Mouse (Mus musculus) kidney, postnatal 10 days (tissue): ENCODE measurements around the gene Fat1.

ENCODE experiments used
- DNase-seq: peaks from one replicate; pipeline ENCODE4 v3.0.0; 2021; ENCODE audit warnings: mixed read lengths

Fat1 gene

DNA sequence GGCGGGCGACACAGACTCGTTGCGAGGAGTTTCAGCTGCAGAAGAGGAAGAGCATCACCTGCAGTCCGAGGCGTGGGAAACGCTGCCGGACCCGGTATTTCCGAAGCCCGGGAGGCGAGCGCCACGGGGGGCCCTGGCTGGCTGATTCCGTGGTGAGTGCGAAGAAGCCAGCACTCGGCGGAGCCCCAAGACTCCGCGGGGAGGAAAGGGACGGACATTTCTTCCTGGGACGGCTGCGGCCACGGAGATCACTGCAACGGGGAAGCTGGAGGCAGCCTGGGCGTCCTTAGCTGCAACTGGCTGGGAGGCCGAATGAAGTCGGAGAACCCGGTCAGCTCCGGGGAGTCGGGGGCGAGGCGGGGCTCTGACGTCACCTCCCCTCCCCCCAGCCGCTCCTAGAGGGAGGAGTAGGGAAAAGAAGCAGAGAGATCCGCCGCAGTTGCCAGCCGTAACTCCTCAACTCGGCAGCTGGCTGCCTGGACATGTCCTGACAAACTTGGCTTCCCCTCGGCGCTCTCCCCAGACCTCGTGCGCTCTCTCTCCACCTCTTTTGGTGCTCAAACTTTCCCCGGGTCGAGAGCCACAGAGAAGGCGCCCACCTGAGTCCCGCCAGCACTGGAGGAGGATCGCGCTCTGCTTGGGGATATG, at the start of gene Fat1:
TSS of gene Fat1 (plus strand) at position 598 of the 648 bp plus-strand sequence.
- peak; percentile 97 for DNase-seq

DNA sequence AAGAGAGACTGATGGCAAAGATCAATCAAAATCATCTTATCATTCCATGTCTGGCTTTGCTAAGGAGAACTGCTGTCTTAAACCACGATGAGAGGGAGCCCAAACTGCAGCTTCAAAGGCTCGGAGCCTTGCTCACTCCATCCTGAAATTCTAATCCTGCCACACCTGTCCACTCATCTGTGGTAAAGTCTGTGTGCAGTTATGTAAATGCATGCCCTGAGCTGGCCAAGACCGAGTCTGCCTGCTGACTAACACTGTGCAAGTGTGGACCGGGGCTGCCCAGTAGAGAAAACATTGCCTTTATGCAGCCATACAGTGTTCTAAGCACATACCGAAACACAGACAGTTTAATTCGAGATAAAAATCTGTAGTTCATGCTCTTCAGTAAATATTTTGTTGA, 40.6 kb upstream of the Fat1 start:
- peak; percentile 15 for DNase-seq

DNA sequence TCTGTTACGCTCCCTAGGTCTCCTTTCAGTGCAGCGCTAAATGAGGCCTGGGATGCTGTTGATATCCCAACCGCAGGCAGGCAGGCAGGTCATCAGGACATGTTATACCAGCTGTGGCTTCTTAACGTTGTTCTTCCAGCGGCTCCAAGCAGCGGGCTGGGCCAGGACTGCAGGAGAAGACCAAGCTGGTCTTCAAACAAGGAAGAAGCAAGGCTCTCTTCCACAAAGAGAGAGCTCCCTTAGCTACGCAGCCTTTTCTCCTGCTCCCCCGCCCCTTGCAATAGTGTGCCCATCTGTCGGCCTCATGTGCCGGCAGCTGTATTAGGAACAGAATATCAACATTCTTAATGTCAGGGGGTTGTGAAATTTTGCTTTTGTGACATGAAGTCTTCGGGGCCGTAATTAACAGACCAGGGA, 35.7 kb upstream of the Fat1 start:
- peak; percentile 37 for DNase-seq

DNA sequence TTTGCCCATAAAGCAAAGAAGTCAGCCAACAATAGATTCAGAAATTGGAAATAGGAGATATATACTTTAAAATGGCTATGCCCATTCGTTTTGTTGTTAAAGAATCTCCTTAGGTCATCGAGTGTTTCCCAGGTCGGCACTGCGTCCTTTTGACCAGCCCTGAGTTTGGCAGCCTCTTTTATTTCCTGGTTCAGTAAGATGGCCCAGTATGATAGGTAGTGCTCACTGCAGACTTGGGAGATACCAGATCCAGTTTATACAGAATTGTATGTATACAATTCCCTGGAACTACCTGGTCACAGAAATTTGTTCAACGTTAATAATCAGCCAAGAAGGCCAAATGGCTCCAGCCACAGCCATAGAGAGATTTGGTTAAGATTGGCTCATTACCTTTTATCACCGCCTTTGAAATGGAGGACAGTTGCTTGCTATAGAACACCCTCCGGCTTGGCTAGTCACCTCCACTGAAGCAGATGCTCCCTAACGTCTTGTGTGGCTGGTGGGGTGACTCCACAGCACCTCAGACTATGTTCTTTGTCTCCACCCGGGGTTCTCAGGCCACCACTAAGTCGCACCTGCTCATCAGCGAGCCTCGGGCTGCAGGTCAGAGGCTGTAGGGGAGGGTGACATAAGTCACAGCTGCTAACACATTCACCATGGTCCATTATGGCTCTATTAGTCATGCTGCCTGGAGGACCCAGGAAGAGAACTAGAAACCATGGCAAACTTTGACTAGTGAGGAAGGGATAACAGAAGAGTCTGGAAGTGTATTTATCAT, 23.9 kb upstream of the Fat1 start:
- DNase-seq, result no peak

DNA sequence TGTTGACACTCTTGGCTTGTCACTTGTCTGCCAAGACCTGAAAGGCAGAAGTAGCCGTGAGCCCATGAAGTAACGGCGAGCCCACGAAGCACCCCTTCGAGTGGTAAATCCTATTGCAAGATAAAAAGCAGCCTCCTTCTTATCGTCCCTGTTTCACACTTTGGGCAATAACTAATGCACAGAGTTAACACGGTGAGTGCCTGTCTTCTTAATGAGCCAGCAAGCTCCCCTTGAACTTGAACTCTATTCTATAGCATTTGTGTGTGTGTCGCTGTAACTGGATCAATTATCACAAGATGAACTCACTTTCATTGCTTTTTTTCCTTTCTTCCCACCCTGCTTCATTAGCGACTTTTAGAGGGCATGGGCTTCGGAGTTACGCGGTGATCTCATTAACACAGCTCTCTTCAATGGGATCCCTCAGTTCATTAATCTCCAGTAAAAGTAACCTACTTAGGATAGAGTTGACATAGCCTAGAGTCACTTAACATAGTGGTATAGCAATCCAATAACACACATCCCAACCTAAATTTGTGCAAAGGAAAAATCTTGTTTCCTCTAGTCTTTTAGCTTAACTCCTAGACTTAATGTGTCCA, 15.7 kb upstream of the Fat1 start:
- DNase-seq, result no peak

DNA sequence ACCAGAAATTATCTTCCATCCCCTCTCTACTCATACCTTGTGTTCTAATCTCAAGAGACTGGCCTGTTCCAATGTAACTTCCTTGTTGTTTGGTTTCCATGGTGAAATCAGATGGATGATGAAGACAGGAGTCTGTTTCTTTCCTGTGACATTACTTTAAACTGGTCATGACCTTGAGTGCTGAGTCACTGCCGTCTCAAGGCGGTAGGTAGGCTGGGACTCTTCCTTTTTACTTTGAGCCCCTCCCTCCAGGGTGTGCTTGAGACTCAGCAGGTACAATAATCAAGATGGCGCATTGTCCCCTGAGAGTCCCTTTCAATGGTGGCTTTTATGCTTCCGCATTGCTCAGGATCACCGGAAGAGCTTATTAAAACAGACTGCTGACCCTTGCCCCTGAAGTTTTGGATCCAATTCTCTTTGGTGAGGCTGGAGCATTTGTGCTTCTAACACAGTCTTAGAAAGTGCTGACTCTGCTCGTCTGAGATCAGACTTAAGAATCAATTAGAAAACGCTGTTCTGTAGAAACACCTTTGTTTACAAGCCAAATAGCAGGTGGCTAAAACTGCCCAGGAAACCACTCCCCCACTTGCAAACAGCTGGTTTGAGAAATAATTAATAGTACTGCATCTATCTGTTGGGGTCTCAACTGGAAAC, 14.7 kb upstream of the Fat1 start:
- DNase-seq, result no peak

DNA sequence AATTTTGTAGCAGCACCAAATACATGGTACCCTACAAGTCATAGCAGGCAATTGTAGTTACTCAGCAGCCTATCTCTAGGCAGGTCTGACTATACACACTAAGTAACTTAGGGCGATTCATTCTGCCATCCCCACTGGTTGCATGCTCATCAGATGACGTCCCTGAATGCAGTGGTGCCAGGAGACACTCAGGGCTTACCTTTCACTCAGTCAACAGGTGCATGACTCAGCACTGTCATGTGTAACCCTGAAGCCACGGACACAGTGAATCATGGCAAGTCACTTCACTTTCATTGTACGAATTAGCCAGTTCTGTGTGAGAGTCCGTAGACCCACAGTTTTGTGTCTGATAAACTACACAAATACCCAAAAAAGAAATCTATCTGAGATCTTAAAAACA, 10.3 kb upstream of the Fat1 start:
- no peak for DNase-seq

DNA sequence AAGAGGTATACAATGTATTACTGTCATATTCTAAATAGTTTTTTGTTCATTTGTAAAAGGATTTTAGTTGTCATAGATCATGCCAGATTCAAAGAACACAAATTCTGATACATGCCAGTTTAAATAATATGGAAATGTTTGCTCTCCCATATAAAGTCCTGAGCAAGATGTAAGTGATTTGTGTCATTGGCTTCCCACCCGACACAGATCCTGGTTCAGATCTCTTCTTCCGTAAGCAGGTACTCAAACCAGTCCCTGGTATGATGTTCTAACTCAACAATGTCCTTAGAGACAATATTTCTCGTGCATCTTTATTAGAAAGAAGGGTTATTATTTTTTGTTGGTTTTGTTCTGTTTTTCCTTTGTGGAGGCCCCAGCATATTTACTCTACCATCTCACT, 5.2 kb upstream of the Fat1 start:
- no peak for DNase-seq

DNA sequence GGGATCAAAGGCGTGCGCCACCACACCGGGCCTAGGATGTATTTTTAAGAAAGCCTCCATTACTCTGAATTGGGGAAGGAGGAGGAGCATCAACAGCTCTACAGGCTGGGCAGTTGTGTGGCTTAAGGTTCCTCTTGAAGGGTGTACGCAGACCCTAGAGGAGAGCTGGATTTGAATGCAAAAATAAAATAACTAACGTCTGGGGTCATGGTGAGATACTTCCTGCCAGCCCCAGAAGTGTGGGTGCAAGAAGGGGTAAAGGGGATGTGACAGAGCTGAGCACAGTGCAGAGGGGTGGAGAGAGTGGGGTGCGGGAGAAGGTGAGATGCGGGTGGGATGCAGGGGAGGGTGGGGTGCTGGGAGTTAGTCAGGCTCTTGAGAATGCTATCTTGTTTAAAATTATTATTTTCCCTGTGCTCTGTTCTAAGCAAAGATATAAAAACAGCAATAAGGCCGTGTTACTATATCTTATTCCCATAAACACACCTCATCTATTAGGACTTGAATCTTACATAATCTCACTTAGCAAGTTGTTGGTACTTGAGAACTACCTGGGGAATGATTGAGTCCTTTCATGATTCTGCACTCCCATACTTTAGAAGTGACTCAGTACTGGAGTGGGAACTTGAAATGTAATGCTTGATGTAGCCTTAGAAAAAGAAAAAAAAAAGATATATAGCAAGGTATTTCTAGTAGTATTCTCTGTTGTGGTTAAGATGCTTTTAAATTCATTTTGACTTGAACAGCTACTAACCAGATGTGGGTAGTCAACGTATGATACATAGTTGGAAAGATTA, 2.5 kb upstream of the Fat1 start:
- DNase-seq, result no peak

DNA sequence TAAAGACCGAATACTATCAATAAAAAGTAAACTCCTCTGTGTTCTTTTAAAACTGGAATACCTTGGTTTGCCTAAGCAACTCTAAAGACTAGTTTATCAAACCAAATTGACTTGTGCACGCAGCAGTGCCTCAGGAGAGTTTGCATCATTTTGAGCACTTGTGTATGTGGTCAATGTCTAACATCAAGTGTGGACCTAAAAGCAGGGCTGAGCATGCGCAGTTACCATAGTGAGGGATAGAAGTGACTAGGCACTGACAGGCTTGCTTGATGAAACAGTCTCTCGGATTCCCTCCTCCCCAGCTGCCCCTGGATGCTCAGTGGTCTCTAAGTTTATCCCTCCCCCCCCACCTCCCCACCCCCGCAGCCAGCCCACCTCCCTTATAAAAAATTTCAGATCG, 1.8 kb upstream of the Fat1 start:
- no peak for DNase-seq

DNA sequence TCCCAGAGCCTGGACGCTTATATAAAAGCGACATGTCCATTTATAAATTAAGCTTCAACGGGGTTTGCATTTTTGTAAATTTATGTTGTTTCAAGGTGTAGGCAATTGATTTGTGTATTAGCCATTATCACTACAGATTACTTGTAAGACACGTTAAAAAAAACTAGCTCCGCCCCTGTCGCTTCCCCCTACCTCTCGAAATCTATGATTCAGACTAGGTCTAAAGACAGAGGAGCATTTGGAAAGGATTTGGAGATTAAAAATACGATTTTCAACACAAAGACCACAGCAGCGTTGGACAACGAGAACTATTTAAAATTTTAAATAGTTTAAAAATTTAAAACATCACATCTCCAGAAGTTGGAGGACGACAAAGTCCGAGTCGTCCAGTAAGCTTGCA, 831 bp upstream of the Fat1 start:
- no peak for DNase-seq

DNA sequence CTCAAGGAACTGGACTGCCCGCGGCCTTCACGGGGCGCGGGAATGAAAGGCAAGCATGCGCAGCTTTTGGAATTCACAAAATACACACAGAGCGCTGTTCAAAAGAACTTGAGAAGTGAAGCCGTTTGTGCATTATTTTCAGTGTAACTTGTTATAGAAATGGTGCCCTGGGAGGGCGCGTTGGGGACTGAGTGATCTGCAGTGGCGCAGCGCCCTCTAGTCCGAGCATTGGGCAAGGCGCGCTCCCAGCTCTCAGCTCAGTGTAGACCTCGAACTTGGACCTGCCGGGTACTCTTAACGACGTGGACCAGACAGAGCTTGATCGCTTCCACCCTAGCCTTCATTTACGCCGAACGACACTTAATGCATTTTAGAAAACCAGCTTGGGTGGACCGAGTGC, 494 bp downstream of the Fat1 start:
- peak; percentile 94 for DNase-seq

DNA sequence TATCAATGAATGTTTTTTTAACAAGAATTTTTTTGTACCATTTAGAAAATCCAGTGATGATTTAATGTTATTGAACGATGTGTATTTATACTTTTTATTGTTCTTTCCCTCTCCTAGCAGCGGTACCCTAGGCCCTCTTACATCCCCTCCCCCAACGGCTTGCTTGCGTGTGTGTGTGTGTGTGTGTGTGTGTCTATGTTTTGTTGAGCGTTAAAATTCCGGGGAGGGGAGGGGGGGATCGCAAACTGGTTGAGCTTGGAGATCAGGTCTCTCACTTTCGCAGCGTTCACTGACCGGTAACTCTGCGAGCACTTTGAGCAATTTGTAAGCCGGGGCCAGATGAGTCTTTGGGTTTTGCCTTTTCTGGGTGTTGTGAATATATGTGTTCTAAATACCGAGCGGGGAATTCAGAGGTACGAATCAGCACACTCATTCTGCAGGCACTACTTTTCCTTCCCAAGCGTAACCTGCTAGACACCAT, 1.3 kb downstream of the Fat1 start:
- DNase-seq, result peak; percentile 34

DNA sequence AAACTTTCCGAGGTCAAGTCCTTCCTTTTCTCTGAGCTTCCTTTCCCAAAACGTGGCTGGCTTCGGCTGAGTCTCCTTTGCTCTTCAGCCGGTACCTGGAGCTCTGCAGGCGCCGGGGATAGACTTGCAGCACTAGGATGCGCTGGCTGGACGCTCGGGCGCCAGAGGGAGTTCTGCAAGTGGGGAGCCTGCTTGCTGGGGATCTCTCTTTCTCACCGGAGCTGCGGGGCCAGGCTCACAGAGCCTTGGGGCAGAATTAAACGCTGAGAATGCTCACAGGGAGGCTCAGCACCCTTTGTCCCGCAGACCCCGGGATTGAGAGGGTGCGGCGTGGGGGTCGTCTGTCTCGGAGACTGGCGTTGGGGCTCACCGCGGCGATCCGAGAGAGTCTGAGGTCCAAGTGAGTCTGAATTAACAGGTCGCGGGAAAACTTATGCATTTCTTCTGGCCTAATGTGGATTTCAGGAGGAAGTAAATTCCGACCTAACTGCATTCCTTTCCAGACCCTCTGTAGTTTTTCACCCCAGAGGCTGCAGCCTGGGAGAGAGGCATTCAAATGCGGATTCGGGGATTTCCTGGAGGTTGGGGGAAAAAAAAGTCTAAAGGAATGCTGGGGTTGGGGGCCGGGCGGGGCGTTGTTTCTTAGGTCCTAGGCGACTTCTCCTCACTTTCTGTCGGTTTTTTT, 2.0 kb downstream of the Fat1 start:
- peak; percentile 83 for DNase-seq

DNA sequence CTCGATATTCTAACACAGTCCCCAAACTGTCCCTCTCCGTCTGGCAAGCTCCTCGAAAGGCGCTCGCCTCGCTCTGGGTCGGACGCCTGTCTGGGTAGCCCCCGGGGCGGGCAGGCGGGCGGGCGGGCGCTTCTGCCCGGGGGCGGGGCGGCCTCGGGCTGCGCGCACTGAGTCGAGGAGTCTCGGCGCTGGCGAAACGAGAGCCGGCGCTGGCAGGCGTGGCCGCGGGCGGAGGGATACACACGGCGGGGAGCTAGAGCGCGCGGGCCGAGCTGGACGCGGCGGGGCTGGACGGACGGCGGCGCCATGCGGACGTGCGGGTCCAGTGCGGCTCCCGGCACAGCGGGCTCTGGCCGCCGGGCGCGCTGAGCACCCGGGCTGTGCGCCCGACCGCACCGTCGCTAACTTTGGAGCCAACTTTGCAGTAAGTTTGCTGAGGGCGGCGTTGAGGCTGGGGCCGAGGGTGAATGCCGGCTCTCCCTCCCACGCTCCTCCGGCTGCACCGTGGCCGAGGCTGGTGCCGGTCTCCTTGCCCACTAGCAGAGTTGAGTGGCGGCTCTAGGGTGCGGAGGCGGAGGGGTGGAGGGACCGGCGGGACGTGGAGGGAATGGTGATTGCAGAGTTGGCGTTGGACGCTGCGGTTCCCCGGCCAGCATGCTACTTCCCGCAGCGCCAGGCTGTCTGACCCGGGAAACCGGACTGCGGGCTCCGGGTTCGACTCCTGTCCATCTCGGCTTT, 2.8 kb downstream of the Fat1 start:
- DNase-seq, result peak; percentile 97

DNA sequence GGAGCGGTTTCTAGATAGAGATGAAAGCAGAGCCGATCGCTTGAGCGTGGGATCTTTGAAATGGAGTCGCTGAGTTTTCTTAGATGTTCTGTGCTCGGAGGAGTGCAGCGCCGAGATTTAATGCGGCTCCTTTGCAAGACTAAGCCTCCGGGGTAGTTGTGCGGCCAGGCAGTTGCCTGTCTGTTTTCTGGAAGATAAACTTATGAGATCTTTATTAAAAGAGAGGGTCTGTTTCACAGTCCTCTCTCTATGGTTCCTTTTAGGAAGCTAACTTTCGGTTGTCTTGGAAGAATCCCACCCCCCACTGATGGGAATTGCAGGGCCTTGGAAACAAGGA, 3.4 kb downstream of the Fat1 start:
- DNase-seq, result no peak

DNA sequence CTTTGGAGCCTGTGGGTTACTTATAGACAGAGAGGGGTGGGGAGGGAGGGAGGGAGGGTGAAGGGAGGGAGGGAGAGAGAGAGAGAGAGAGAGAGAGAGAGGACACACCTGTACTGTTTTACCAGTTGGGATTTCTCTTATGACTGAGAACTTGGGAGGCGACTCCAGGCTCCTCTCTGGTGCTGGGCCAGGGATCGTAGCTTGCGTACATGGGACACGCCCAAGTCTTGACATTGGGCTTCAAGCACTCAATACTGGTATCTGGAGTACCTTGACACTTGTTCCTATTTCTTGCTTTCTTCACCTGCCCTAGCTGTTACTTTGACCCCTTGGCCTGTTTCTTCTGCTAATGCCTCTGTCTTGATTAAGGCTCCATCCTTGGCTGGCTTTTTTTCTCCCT, 10.3 kb downstream of the Fat1 start:
- no peak for DNase-seq

DNA sequence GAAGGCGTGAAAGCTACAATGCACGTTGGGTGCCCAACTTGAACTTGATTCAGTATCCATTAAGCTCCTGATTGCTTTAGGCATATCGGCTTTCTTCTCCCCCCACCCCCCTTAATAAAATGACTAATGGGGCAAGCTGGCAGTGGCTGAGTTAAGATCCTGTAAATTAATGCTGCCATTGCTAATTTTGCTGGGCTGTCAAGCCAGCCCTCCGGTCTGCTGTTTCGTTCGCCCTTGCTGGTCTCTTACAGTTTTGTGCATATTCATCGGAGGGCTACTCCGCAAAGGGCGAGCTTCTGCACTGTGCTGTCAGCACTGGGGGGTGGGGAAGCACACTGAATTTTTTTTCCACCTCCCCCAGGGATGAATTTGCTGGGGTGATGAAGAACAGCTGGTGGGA, 13.3 kb downstream of the Fat1 start:
- DNase-seq, result no peak

DNA sequence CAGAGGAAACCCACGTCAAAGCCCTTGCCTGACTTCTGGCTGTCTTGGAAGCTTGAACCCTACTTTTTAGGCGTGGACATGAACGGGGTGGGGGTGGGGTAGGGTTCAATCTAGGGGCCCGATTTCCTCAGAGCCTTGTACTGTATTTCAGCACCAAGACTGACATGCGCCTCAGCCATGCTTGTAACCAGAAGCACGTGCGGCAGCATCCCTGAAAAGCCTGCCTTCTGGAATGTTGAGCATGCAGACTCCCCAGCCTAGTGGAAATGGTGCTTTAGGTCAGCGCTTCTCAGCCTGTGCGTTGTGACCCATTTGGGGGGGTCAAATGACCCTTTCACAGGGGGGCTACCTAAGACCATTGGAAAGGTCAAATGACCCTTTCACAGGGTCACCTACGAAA, 25.2 kb downstream of the Fat1 start:
- peak; percentile 46 for DNase-seq

DNA sequence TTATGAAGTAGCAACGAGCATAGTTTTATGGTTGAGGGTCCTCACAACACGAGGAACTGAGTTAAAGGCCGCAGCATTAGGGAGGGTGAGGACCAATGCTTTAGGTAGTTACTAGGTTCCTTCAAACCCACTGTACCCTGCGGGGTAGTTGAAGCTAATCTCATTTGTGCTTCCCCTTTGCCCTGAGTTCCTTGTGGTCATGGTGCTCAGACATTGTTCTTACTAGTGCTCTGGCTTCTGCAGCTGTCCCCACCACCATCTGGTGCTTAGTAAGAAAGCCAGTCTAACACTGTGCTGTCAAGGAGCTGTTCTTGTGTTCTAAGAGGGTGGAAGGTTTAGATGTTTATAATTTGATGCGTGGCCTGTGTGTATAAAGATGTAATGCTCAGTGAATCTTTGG, 25.7 kb downstream of the Fat1 start:
- no peak for DNase-seq

DNA sequence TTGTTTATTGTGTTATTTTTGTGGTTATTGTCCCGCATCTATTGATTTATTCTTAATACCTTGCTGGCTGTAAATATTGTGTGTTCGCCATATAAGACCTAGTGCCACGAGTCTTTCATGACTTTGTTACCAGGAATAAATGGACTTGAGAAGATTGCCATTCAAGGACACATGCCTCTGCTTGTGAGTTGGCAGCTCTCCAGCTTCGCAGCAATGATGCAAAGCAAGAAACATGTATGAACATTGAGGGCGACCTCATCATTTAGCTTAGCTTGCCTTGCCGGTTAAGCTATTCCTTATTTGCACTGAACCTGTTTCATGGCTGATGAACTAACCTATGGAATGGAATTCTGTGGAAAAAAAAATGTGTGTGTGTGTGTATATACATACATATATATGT, 26.2 kb downstream of the Fat1 start:
- no peak for DNase-seq
